Mouse (Mus musculus) midbrain, postnatal 0 days (tissue): ENCODE measurements around the gene Ttc39b. TPM values are rescaled to one million over a fixed set of nuclear protein-coding genes. Genes with fewer than 3 reads are reported as not detected.

Source experiments
- ATAC-seq: fragments of 200-750 bp; cut with Nextera tagmentation; 2 replicates; pipeline ENCODE4 v1.8.0; 2017; ENCODE audit warnings: moderate number of reproducible peaks, mild to moderate bottlenecking, moderate TSS enrichment, moderate library complexity; ENCODE audit not compliant: low FRiP score
- DNase-seq: peaks from one replicate; pipeline ENCODE4 v3.0.0-alpha.2; 2015; ENCODE audit warnings: low spot score
- H3K27ac ChIP-seq: fragments of 300-500 bp; sonication (generic); 2 replicates; pipeline ENCODE4 v1.5.1; 2014; ENCODE audit warnings: low read depth, mild to moderate bottlenecking, low read length, mixed read lengths
- H3K27me3 ChIP-seq: fragments of 300-500 bp; sonication (generic); 2 replicates; pipeline ENCODE4 v1.6.1; 2014; ENCODE audit warnings: low read length, control low read depth, mixed read lengths; ENCODE audit not compliant: insufficient read depth
- H3K36me3 ChIP-seq: fragments of 300-500 bp; sonication (generic); 2 replicates; pipeline ENCODE4 v1.6.1; 2014; ENCODE audit warnings: low read length, control low read depth, mixed read lengths; ENCODE audit not compliant: insufficient read depth
- H3K4me1 ChIP-seq: fragments of 300-500 bp; sonication (generic); 2 replicates; pipeline ENCODE4 v1.6.1; 2014; ENCODE audit warnings: mild to moderate bottlenecking, control low read depth, antibody characterized with exemption, low read length, mixed read lengths; ENCODE audit not compliant: insufficient read depth
- H3K4me2 ChIP-seq: fragments of 300-500 bp; sonication (generic); 2 replicates; pipeline ENCODE4 v1.6.1; 2014; ENCODE audit warnings: low read depth, mild to moderate bottlenecking, low read length, mixed read lengths; ENCODE audit not compliant: poor library complexity, severe bottlenecking
- H3K4me3 ChIP-seq: fragments of 300-500 bp; sonication (generic); 2 replicates; pipeline ENCODE4 v1.5.1; 2014; ENCODE audit warnings: low read depth, mild to moderate bottlenecking, low read length, moderate library complexity
- H3K9ac ChIP-seq: fragments of 300-500 bp; sonication (generic); replicated peaks from 2 replicates; pipeline ENCODE4 v1.6.1; 2014; ENCODE audit warnings: mild to moderate bottlenecking, low read length, moderate library complexity, mixed read lengths; ENCODE audit not compliant: poor library complexity, severe bottlenecking
- H3K9me3 ChIP-seq: fragments of 300-500 bp; sonication (generic); 2 replicates; pipeline ENCODE4 v1.6.1; 2016; ENCODE audit warnings: low read length, control low read depth
- CTCF ChIP-seq: IDR thresholded peaks from 2 replicates; pipeline ENCODE4 v1.5.1; 2016; ENCODE audit warnings: antibody characterized with exemption, mild to moderate bottlenecking
- WGBS: fragments of 180-500 bp; shearing (Covaris S2); extraction: QIAGEN DNeasy Blood & Tissue Kit; methylation state at CpG from one replicate; pipeline ENCODE4 v1.1.7; 2014; 5-methylcytosine and 5-hydroxymethylcytosine counted together
- polyA plus RNA-seq: library from polyadenylated mRNA; unstranded; fragments of >200 nt; fragmentation: Nextera tagmentation; extraction: Ambion mirVana; gene quantifications from 2 replicates; pipeline ENCODE4 v1.2.1, GENCODE M21; 2015
- total RNA-seq: library from RNA; depleted of rRNA; stranded (reverse); fragments of >200 nt; gene quantifications from 2 replicates; pipeline ENCODE4 v1.2.3, GENCODE M21; 2014

Ttc39b gene
- total and polyA plus RNA-seq, 2 experiments from 2014 or later: 5.7 to 14.7 TPM

- WGBS: 9% methylated on average over 2 of the region's 2 CpGs
- TF ChIP-seq CTCF: peak; percentile 82
Measured at GRCm38 (mm10) chr4:83261998-83262397, 62.1 kb downstream of the Ttc39b start.

GRCm38 (mm10) chr4:83259690-83260089, 64.4 kb downstream of the Ttc39b start:
- no peak for ATAC-seq
- Histone ChIP-seq H3K9ac (no peak overlapping the region), H3K4me2 (no peak overlapping the region), H3K4me3 (no peak overlapping the region), H3K27me3 (no peaks in the 10 kb centered on the region), H3K36me3 (peaks cover 11% of the 10 kb centered on the region; the same call in 1 of the 2 replicates), H3K27ac (no peak overlapping the region), H3K4me1 (no peaks in the 10 kb centered on the region), H3K9me3 (no peaks in the 10 kb centered on the region)
- 83% methylated on average over 4 of the region's 4 CpGs for whole genome bisulfite sequencing
- no peak for DNase-seq
- no peak for TF ChIP-seq CTCF

More at GRCm38 (mm10) chr4:83261998-83262397, 62.1 kb downstream of the Ttc39b start:
- DNase-seq: peak; percentile 63
- no peak overlapping the region for H3K9ac ChIP-seq
- no peak overlapping the region for H3K4me3 ChIP-seq
- no peaks in the 10 kb centered on the region for H3K27me3 ChIP-seq
- no peak overlapping the region for H3K4me2 ChIP-seq
- H3K9me3 ChIP-seq: no peaks in the 10 kb centered on the region
- no peak overlapping the region for H3K27ac ChIP-seq
- no peak for ATAC-seq
- peaks cover 11% of the 10 kb centered on the region; the same call in 1 of the 2 replicates for H3K36me3 ChIP-seq
- no peaks in the 10 kb centered on the region for H3K4me1 ChIP-seq

- Histone ChIP-seq H3K4me1 (no peaks in the 10 kb centered on the region), H3K9me3 (no peaks in the 10 kb centered on the region), H3K4me2 (no peak overlapping the region), H3K36me3 (peaks cover 11% of the 10 kb centered on the region; the same call in 1 of the 2 replicates), H3K4me3 (no peak overlapping the region), H3K27ac (no peak overlapping the region), H3K9ac (no peak overlapping the region), H3K27me3 (no peaks in the 10 kb centered on the region)
- TF ChIP-seq CTCF: no peak
- 92% methylated on average over 3 of the region's 3 CpGs for WGBS
- no peak for DNase-seq
- ATAC-seq: no peak
Measured at GRCm38 (mm10) chr4:83258273-83258672, 65.8 kb downstream of the Ttc39b start.

- DNase-seq: no peak
- Histone ChIP-seq H3K4me1 (no peaks in the 10 kb centered on the region), H3K9me3 (no peaks in the 10 kb centered on the region), H3K9ac (no peak overlapping the region), H3K27ac (no peak overlapping the region), H3K36me3 (peaks cover 11% of the 10 kb centered on the region; the same call in 1 of the 2 replicates), H3K4me3 (no peak overlapping the region), H3K4me2 (no peak overlapping the region), H3K27me3 (no peaks in the 10 kb centered on the region)
- WGBS: 59% methylated on average over 17 of the region's 17 CpGs
- ATAC-seq: no peak
- TF ChIP-seq CTCF: no peak
Measured at GRCm38 (mm10) chr4:83257279-83258260, 66.5 kb downstream of the Ttc39b start.

- ATAC-seq (no peak), DNase-seq (peak; percentile 34)
- peaks cover 11% of the 10 kb centered on the region; the same call in 1 of the 2 replicates for H3K36me3 ChIP-seq
- no peak for TF ChIP-seq CTCF
- H3K4me1 ChIP-seq: no peaks in the 10 kb centered on the region
- H3K9ac ChIP-seq: no peak overlapping the region
- no peaks in the 10 kb centered on the region for H3K9me3 ChIP-seq
- WGBS: 74% methylated on average over 11 of the region's 11 CpGs
- H3K4me3 ChIP-seq: no peak overlapping the region
- H3K27me3 ChIP-seq: no peaks in the 10 kb centered on the region
- no peak overlapping the region for H3K4me2 ChIP-seq
- H3K27ac ChIP-seq: no peak overlapping the region
Measured at GRCm38 (mm10) chr4:83256779-83257178, 67.3 kb downstream of the Ttc39b start.

- Histone ChIP-seq H3K36me3 (0 out of 2 replicates have a peak, but pooled peaks cover 5% of the 10 kb centered on the region), H3K4me1 (no peaks in the 10 kb centered on the region), H3K4me2 (no peak overlapping the region), H3K27me3 (no peaks in the 10 kb centered on the region), H3K9me3 (no peaks in the 10 kb centered on the region), H3K27ac (no peak overlapping the region), H3K4me3 (no peak overlapping the region), H3K9ac (no peak overlapping the region)
- ATAC-seq: no peak
- 93% methylated on average over 10 of the region's 10 CpGs for WGBS
- no peak for TF ChIP-seq CTCF
- no peak for DNase-seq
Measured at GRCm38 (mm10) chr4:83254941-83255340, 69.1 kb downstream of the Ttc39b start.
